Mouse (Mus musculus): ENCODE data around the gene Vgll4. TPM values are rescaled to one million over a fixed set of nuclear protein-coding genes. Genes with fewer than 3 reads are reported as not detected.

Vgll4 gene
- polyA plus RNA-seq, 1 experiment from 2014 or later, result 83.0 TPM

GRCm38 (mm10) chr6:114914041-114914716 lies 55.6 kb downstream of the Vgll4 start:
- H3K4me2 ChIP-seq (replicated peaks; ENCODE audit: low read depth, low read length), result no peak overlapping the region
- WGBS, result 41% methylated on average over 10 of the region's 10 CpGs
- peaks cover 72% of the 10 kb centered on the region for H3K4me1 ChIP-seq (ENCODE audit: control insufficient read depth, insufficient read depth, low read length)
- no peaks in the 10 kb centered on the region; the same call in 1 of the 2 replicates for H3K9me3 ChIP-seq (ENCODE audit: control insufficient read depth, low read length)
- H3K27ac ChIP-seq (ENCODE audit: low read depth, low read length), result peak overlapping the region; percentile 33; the same call in 1 of the 2 replicates
- H3K27me3 ChIP-seq (ENCODE audit: control insufficient read depth, insufficient read depth, low read length), result no peaks in the 10 kb centered on the region
- ATAC-seq (ENCODE audit: low FRiP score, low TSS enrichment), result 0 out of 2 replicates have a peak, but pooled peaks have one; percentile 5
- no peaks in the 10 kb centered on the region for H3K36me3 ChIP-seq (ENCODE audit: control insufficient read depth, insufficient read depth, low read length)
- no peak overlapping the region for H3K9ac ChIP-seq (ENCODE audit: low read depth, low read length)
- H3K4me3 ChIP-seq (ENCODE audit: low read length), result no peak overlapping the region

- H3K27ac ChIP-seq (ENCODE audit: low read depth, low read length), result no peak overlapping the region
- H3K4me2 ChIP-seq (replicated peaks; ENCODE audit: low read depth, low read length), result no peak overlapping the region
- ATAC-seq (ENCODE audit: low FRiP score, low TSS enrichment), result no peak
- H3K9me3 ChIP-seq (ENCODE audit: control insufficient read depth, low read length), result no peaks in the 10 kb centered on the region
- no peak overlapping the region for H3K9ac ChIP-seq (ENCODE audit: low read depth, low read length)
- WGBS, result 55% methylated on average over 4 of the region's 4 CpGs
- H3K36me3 ChIP-seq (ENCODE audit: control insufficient read depth, insufficient read depth, low read length), result no peaks in the 10 kb centered on the region
- no peak overlapping the region for H3K4me3 ChIP-seq (ENCODE audit: low read length)
- peaks cover 62% of the 10 kb centered on the region for H3K4me1 ChIP-seq (ENCODE audit: control insufficient read depth, insufficient read depth, low read length)
- no peaks in the 10 kb centered on the region for H3K27me3 ChIP-seq (ENCODE audit: control insufficient read depth, insufficient read depth, low read length)
These were observed 56.7 kb downstream of the Vgll4 start for GRCm38 (mm10) chr6:114913142-114913541.

GRCm38 (mm10) chr6:114911540-114911939 lies 58.3 kb downstream of the Vgll4 start:
- Histone ChIP-seq H3K9me3 (ENCODE audit: control insufficient read depth, low read length) (no peaks in the 10 kb centered on the region), H3K36me3 (ENCODE audit: control insufficient read depth, insufficient read depth, low read length) (no peaks in the 10 kb centered on the region), H3K27me3 (ENCODE audit: control insufficient read depth, insufficient read depth, low read length) (no peaks in the 10 kb centered on the region), H3K4me2 (replicated peaks; ENCODE audit: low read depth, low read length) (no peak overlapping the region), H3K27ac (ENCODE audit: low read depth, low read length) (no peak overlapping the region), H3K4me3 (ENCODE audit: low read length) (no peak overlapping the region), H3K4me1 (ENCODE audit: control insufficient read depth, insufficient read depth, low read length) (peaks cover 52% of the 10 kb centered on the region), H3K9ac (ENCODE audit: low read depth, low read length) (no peak overlapping the region)
- 49% methylated on average over 3 of the region's 3 CpGs for WGBS
- no peak for ATAC-seq (ENCODE audit: low FRiP score, low TSS enrichment)

GRCm38 (mm10) chr6:114909801-114910200 lies 60.0 kb downstream of the Vgll4 start:
- H3K27ac ChIP-seq (ENCODE audit: low read depth, low read length), result no peak overlapping the region
- no peaks in the 10 kb centered on the region; the same call in 1 of the 2 replicates for H3K36me3 ChIP-seq (ENCODE audit: control insufficient read depth, insufficient read depth, low read length)
- no peak overlapping the region for H3K4me2 ChIP-seq (replicated peaks; ENCODE audit: low read depth, low read length)
- no peak overlapping the region for H3K4me3 ChIP-seq (ENCODE audit: low read length)
- H3K9ac ChIP-seq (ENCODE audit: low read depth, low read length), result no peak overlapping the region
- ATAC-seq (ENCODE audit: low FRiP score, low TSS enrichment), result no peak
- H3K27me3 ChIP-seq (ENCODE audit: control insufficient read depth, insufficient read depth, low read length), result no peaks in the 10 kb centered on the region
- no peaks in the 10 kb centered on the region for H3K9me3 ChIP-seq (ENCODE audit: control insufficient read depth, low read length)
- WGBS, result 71% methylated on average over 7 of the region's 7 CpGs
- H3K4me1 ChIP-seq (ENCODE audit: control insufficient read depth, insufficient read depth, low read length), result peaks cover 39% of the 10 kb centered on the region

- no peak overlapping the region for H3K9ac ChIP-seq (ENCODE audit: low read depth, low read length)
- H3K4me1 ChIP-seq (ENCODE audit: control insufficient read depth, insufficient read depth, low read length), result peaks cover 40% of the 10 kb centered on the region
- H3K27me3 ChIP-seq (ENCODE audit: control insufficient read depth, insufficient read depth, low read length), result no peaks in the 10 kb centered on the region
- H3K27ac ChIP-seq (ENCODE audit: low read depth, low read length), result no peak overlapping the region
- H3K36me3 ChIP-seq (ENCODE audit: control insufficient read depth, insufficient read depth, low read length), result no peaks in the 10 kb centered on the region; the same call in 1 of the 2 replicates
- no peaks in the 10 kb centered on the region for H3K9me3 ChIP-seq (ENCODE audit: control insufficient read depth, low read length)
- no peak overlapping the region for H3K4me3 ChIP-seq (ENCODE audit: low read length)
- WGBS, result 96% methylated on average over 6 of the region's 6 CpGs
- no peak overlapping the region for H3K4me2 ChIP-seq (replicated peaks; ENCODE audit: low read depth, low read length)
- ATAC-seq (ENCODE audit: low FRiP score, low TSS enrichment), result no peak
These were observed 62.3 kb downstream of the Vgll4 start for GRCm38 (mm10) chr6:114907459-114907858.

- no peak overlapping the region for H3K4me3 ChIP-seq (ENCODE audit: low read length)
- no peaks in the 10 kb centered on the region for H3K27me3 ChIP-seq (ENCODE audit: control insufficient read depth, insufficient read depth, low read length)
- no peaks in the 10 kb centered on the region; the same call in 1 of the 2 replicates for H3K36me3 ChIP-seq (ENCODE audit: control insufficient read depth, insufficient read depth, low read length)
- H3K4me1 ChIP-seq (ENCODE audit: control insufficient read depth, insufficient read depth, low read length), result peaks cover 44% of the 10 kb centered on the region
- no peaks in the 10 kb centered on the region for H3K9me3 ChIP-seq (ENCODE audit: control insufficient read depth, low read length)
- H3K4me2 ChIP-seq (replicated peaks; ENCODE audit: low read depth, low read length), result no peak overlapping the region
- no peak overlapping the region for H3K9ac ChIP-seq (ENCODE audit: low read depth, low read length)
- ATAC-seq (ENCODE audit: low FRiP score, low TSS enrichment), result no peak
- WGBS, result 56% methylated on average over 5 of the region's 5 CpGs
- H3K27ac ChIP-seq (ENCODE audit: low read depth, low read length), result no peak overlapping the region
These were observed 63.6 kb downstream of the Vgll4 start for GRCm38 (mm10) chr6:114906209-114906608.

GRCm38 (mm10) chr6:114905253-114906028 lies 64.4 kb downstream of the Vgll4 start:
- ATAC-seq (ENCODE audit: low FRiP score, low TSS enrichment), result no peak
- Histone ChIP-seq H3K4me1 (ENCODE audit: control insufficient read depth, insufficient read depth, low read length) (peaks cover 52% of the 10 kb centered on the region), H3K36me3 (ENCODE audit: control insufficient read depth, insufficient read depth, low read length) (no peaks in the 10 kb centered on the region; the same call in 1 of the 2 replicates), H3K9ac (ENCODE audit: low read depth, low read length) (no peak overlapping the region), H3K27me3 (ENCODE audit: control insufficient read depth, insufficient read depth, low read length) (no peaks in the 10 kb centered on the region), H3K27ac (ENCODE audit: low read depth, low read length) (no peak overlapping the region), H3K4me2 (replicated peaks; ENCODE audit: low read depth, low read length) (no peak overlapping the region), H3K4me3 (ENCODE audit: low read length) (no peak overlapping the region), H3K9me3 (ENCODE audit: control insufficient read depth, low read length) (no peaks in the 10 kb centered on the region)
- WGBS, result 62% methylated on average over 8 of the region's 8 CpGs

GRCm38 (mm10) chr6:114904818-114905217 lies 65.0 kb downstream of the Vgll4 start:
- WGBS, result 91% methylated on average over 3 of the region's 3 CpGs
- Histone ChIP-seq H3K9me3 (ENCODE audit: control insufficient read depth, low read length) (no peaks in the 10 kb centered on the region), H3K4me1 (ENCODE audit: control insufficient read depth, insufficient read depth, low read length) (peaks cover 58% of the 10 kb centered on the region), H3K9ac (ENCODE audit: low read depth, low read length) (no peak overlapping the region), H3K4me2 (replicated peaks; ENCODE audit: low read depth, low read length) (no peak overlapping the region), H3K4me3 (ENCODE audit: low read length) (no peak overlapping the region), H3K27me3 (ENCODE audit: control insufficient read depth, insufficient read depth, low read length) (no peaks in the 10 kb centered on the region), H3K36me3 (ENCODE audit: control insufficient read depth, insufficient read depth, low read length) (no peaks in the 10 kb centered on the region; the same call in 1 of the 2 replicates), H3K27ac (ENCODE audit: low read depth, low read length) (no peak overlapping the region)
- no peak for ATAC-seq (ENCODE audit: low FRiP score, low TSS enrichment)

- Histone ChIP-seq H3K27ac (ENCODE audit: low read depth, low read length) (no peak overlapping the region), H3K4me3 (ENCODE audit: low read length) (no peak overlapping the region), H3K9me3 (ENCODE audit: control insufficient read depth, low read length) (no peaks in the 10 kb centered on the region), H3K4me1 (ENCODE audit: control insufficient read depth, insufficient read depth, low read length) (peaks cover 60% of the 10 kb centered on the region), H3K4me2 (replicated peaks; ENCODE audit: low read depth, low read length) (no peak overlapping the region), H3K9ac (ENCODE audit: low read depth, low read length) (no peak overlapping the region), H3K27me3 (ENCODE audit: control insufficient read depth, insufficient read depth, low read length) (no peaks in the 10 kb centered on the region), H3K36me3 (ENCODE audit: control insufficient read depth, insufficient read depth, low read length) (no peaks in the 10 kb centered on the region; the same call in 1 of the 2 replicates)
- 61% methylated on average over 6 of the region's 6 CpGs for WGBS
- ATAC-seq (ENCODE audit: low FRiP score, low TSS enrichment), result no peak
These were observed 65.6 kb downstream of the Vgll4 start for GRCm38 (mm10) chr6:114904233-114904632.

Measured in kidney, embryonic 14.5 days (tissue).